Mouse (Mus musculus) spleen, adult 2 months (tissue): ENCODE data around the gene Map1lc3a.

Source experiments
- CTCF ChIP-seq: fragments of 200-500 bp; IDR thresholded peaks from 2 replicates; pipeline ENCODE4 v1.5.1; 2011; ENCODE audit warnings: mild to moderate bottlenecking, inconsistent platforms; ENCODE audit not compliant: insufficient read depth, insufficient read length, insufficient replicate concordance; ENCODE audit errors: extremely low read depth
- POLR2A ChIP-seq: fragments of 200-500 bp; IDR thresholded peaks from 2 replicates; pipeline ENCODE4 v1.6.1; 2011; ENCODE audit warnings: low read depth, low read length, inconsistent platforms

- TF ChIP-seq CTCF (no peak), POLR2A (no peak)
Measured at GRCm38 (mm10) chr2:155246231-155246630, 29.9 kb upstream of the Map1lc3a start.
